Mouse (Mus musculus) stomach, embryonic 15.5 days (tissue): Measurements from ENCODE around the gene Ikzf4. TPM values are rescaled to one million over a fixed set of nuclear protein-coding genes. Genes with fewer than 3 reads are reported as not detected.
A peak's percentile ranks its signal among the peaks of the same experiment; 100 is the strongest.

Experiments used
- ATAC-seq: fragments of 200-750 bp; cut with Nextera tagmentation; 2 replicates; pipeline ENCODE4 v1.8.0; 2017; ENCODE audit warnings: low read depth, moderate number of reproducible peaks, moderate TSS enrichment; ENCODE audit not compliant: insufficient read depth, low FRiP score
- H3K27ac ChIP-seq: fragments of 300-500 bp; sonication (generic); 2 replicates; pipeline ENCODE4 v1.5.1; 2015; ENCODE audit warnings: mild to moderate bottlenecking, inconsistent platforms
- H3K27me3 ChIP-seq: fragments of 300-500 bp; sonication (generic); replicated peaks from 2 replicates; pipeline ENCODE4 v1.6.1; 2015; ENCODE audit warnings: inconsistent platforms
- H3K36me3 ChIP-seq: fragments of 300-500 bp; sonication (generic); 2 replicates; pipeline ENCODE4 v1.6.1; 2015; ENCODE audit warnings: inconsistent platforms
- H3K4me1 ChIP-seq: fragments of 300-500 bp; sonication (generic); 2 replicates; pipeline ENCODE4 v1.6.1; 2015; ENCODE audit warnings: inconsistent platforms
- H3K4me2 ChIP-seq: fragments of 300-500 bp; sonication (generic); 2 replicates; pipeline ENCODE4 v1.6.1; 2015; ENCODE audit warnings: mild to moderate bottlenecking, inconsistent platforms
- H3K4me3 ChIP-seq: fragments of 300-500 bp; sonication (generic); replicated peaks from 2 replicates; pipeline ENCODE4 v1.5.1; 2015; ENCODE audit warnings: inconsistent platforms
- H3K9ac ChIP-seq: fragments of 300-500 bp; sonication (generic); 2 replicates; pipeline ENCODE4 v1.6.1; 2015; ENCODE audit warnings: inconsistent platforms
- H3K9me3 ChIP-seq: fragments of 300-500 bp; sonication (generic); 2 replicates; pipeline ENCODE4 v1.6.1; 2016; ENCODE audit warnings: inconsistent platforms
- WGBS: fragments of 180-500 bp; shearing (Covaris S2); methylation state at CpG from one replicate; pipeline ENCODE4 v1.1.7; 2015; 5-methylcytosine and 5-hydroxymethylcytosine counted together
- polyA plus RNA-seq: library from polyadenylated mRNA; unstranded; fragments of >200 nt; fragmentation: Nextera tagmentation; extraction: Ambion mirVana; gene quantifications from 2 replicates; pipeline ENCODE4 v1.2.1, GENCODE M21; 2015

Gene Ikzf4
- polyA plus RNA-seq, 1 experiment from 2014 or later, result 2.2 TPM

DNA sequence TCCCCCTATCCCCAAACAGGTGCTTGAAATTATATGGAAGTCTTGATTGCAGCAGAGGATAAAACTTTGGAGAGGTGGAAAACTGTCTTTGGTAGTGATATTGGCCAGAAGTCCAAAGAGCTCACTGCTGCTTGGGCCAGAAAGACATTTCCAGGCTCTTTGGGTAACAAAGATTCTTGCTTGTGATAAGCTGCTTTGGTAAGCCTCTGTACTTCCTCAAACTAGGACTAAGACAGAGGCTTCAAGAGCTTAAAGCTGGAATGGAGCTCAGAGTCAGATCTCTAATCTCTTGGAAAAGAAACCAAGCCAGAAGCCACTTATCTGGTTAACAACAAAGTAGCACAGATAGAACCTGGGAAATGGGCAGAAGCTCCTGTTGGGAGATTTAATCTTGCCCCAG lies 16.7 kb upstream of the Ikzf4 start:
- no peak for ATAC-seq
- H3K4me1 ChIP-seq, result no peaks in the 10 kb centered on the region
- no peak overlapping the region for H3K9ac ChIP-seq
- H3K27me3 ChIP-seq, result no peaks in the 10 kb centered on the region
- H3K4me3 ChIP-seq, result no peak overlapping the region
- no peak overlapping the region for H3K4me2 ChIP-seq
- H3K27ac ChIP-seq, result no peak overlapping the region
- no peaks in the 10 kb centered on the region for H3K36me3 ChIP-seq
- no peaks in the 10 kb centered on the region for H3K9me3 ChIP-seq

GRCm38 (mm10) chr10:128659490-128659889 lies 13.7 kb upstream of the Ikzf4 start:
- H3K36me3 ChIP-seq, result no peaks in the 10 kb centered on the region
- 38% methylated on average over 9 of the region's 9 CpGs for WGBS
- H3K4me3 ChIP-seq, result no peak overlapping the region
- no peaks in the 10 kb centered on the region for H3K4me1 ChIP-seq
- ATAC-seq, result no peak
- H3K27me3 ChIP-seq, result no peaks in the 10 kb centered on the region
- H3K27ac ChIP-seq, result no peak overlapping the region
- no peaks in the 10 kb centered on the region for H3K9me3 ChIP-seq
- no peak overlapping the region for H3K4me2 ChIP-seq
- H3K9ac ChIP-seq, result no peak overlapping the region

DNA sequence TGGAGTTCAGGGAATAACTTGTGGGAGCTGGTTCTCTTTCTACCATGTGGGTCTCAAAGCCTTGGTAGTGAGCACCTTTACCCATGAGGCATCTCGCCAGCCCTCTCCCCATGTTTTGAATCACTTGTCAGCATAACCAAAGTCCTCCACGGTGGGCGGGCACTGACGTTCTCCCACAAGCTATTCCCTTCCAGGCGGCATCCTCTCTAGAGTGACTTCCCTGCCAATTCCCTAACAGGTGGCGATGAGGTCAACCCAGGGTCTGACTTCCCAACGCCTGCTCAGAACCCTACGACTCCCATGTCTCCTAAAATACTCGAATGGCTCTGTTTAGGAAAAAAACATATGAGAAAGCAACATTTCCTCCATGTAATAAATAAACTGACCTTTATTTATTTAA lies 12.1 kb upstream of the Ikzf4 start:
- no peak overlapping the region for H3K9ac ChIP-seq
- WGBS, result 49% methylated on average over 9 of the region's 9 CpGs

DNA sequence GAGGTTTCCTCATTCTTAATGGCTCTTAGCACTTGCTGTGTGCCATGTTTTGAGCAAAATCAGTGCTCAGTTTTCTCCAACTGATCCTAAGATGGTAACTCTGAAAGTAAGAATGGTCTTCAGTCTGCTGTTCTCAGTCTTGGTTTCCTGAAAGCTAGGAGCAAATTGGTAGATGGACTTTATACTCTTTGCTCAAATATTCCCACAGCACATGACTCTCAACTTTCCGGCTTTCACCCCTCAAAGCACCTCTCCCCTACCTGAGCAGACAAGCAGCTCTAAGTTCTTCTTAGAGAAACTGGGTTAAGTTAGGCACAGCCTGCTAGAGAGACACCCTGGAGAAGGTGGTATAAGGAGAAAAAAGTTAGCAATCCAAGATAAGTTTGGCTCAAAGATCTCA lies 10.9 kb upstream of the Ikzf4 start:
- H3K27me3 ChIP-seq, result no peaks in the 10 kb centered on the region
- H3K9me3 ChIP-seq, result no peaks in the 10 kb centered on the region
- H3K4me3 ChIP-seq, result no peak overlapping the region
- WGBS, result 77% methylated on average over 1 of the region's 1 CpGs
- no peak overlapping the region for H3K4me2 ChIP-seq
- no peak overlapping the region for H3K9ac ChIP-seq
- no peak for ATAC-seq
- H3K27ac ChIP-seq, result no peak overlapping the region
- H3K4me1 ChIP-seq, result no peaks in the 10 kb centered on the region
- no peaks in the 10 kb centered on the region for H3K36me3 ChIP-seq

More for the DNA sequence above, 12.1 kb upstream of the Ikzf4 start:
- H3K27me3 ChIP-seq, result no peaks in the 10 kb centered on the region
- H3K36me3 ChIP-seq, result no peaks in the 10 kb centered on the region
- no peak overlapping the region for H3K27ac ChIP-seq
- no peak overlapping the region for H3K4me3 ChIP-seq
- ATAC-seq, result no peak
- H3K4me2 ChIP-seq, result no peak overlapping the region
- no peaks in the 10 kb centered on the region for H3K9me3 ChIP-seq
- no peaks in the 10 kb centered on the region for H3K4me1 ChIP-seq

DNA sequence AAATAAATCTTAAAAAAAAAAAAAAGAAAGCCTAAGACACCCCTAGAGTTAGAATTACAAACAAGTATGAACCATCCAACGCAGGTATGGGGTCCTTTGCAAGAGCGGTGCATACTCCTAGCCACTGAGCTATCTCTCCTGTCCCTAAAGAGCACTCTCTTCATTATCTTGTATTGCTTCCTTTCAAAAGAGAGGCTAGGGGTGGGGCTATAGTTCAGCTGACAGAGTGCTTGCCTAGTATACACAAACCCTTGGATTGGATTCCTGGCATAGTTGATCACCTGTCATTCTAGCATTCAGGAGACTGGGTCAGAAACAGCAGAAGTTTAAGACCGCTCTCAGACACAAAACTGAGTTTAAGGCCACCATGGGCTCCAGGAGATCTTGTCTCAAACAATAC lies 9.5 kb upstream of the Ikzf4 start:
- Histone ChIP-seq H3K27ac (no peak overlapping the region), H3K27me3 (no peaks in the 10 kb centered on the region), H3K4me2 (no peak overlapping the region), H3K4me3 (no peak overlapping the region), H3K4me1 (no peaks in the 10 kb centered on the region), H3K9me3 (no peaks in the 10 kb centered on the region), H3K9ac (no peak overlapping the region), H3K36me3 (no peaks in the 10 kb centered on the region)
- 40% methylated on average over 3 of the region's 3 CpGs for WGBS
- ATAC-seq, result no peak

- Histone ChIP-seq H3K36me3 (no peaks in the 10 kb centered on the region), H3K4me1 (no peaks in the 10 kb centered on the region), H3K27me3 (no peaks in the 10 kb centered on the region), H3K9me3 (no peaks in the 10 kb centered on the region), H3K4me2 (no peak overlapping the region), H3K27ac (no peak overlapping the region), H3K9ac (no peak overlapping the region), H3K4me3 (no peak overlapping the region)
- WGBS, result 72% methylated on average over 4 of the region's 4 CpGs
- ATAC-seq, result no peak
Measured at GRCm38 (mm10) chr10:128653866-128654265, 8.1 kb upstream of the Ikzf4 start.

GRCm38 (mm10) chr10:128646139-128647089 lies 623 bp upstream of the Ikzf4 start:
- H3K4me2 ChIP-seq, result peak overlapping the region; percentile 83
- H3K36me3 ChIP-seq, result no peaks in the 10 kb centered on the region
- H3K9me3 ChIP-seq, result no peaks in the 10 kb centered on the region
- H3K27ac ChIP-seq, result peak overlapping the region; percentile 23; the same call in 1 of the 2 replicates
- H3K27me3 ChIP-seq, result no peaks in the 10 kb centered on the region
- peaks cover 11% of the 10 kb centered on the region; the same call in 1 of the 2 replicates for H3K4me1 ChIP-seq
- H3K4me3 ChIP-seq, result peak overlapping the region; percentile 52
- no peak overlapping the region for H3K9ac ChIP-seq
- WGBS, result 8% methylated on average over 12 of the region's 13 CpGs
- ATAC-seq, result peak; percentile 60; the same call in 1 of the 2 replicates

GRCm38 (mm10) chr10:128642749-128643148 lies 3.0 kb downstream of the Ikzf4 start:
- ATAC-seq, result no peak
- 86% methylated on average over 6 of the region's 6 CpGs for WGBS
- H3K27me3 ChIP-seq, result no peaks in the 10 kb centered on the region
- no peaks in the 10 kb centered on the region for H3K9me3 ChIP-seq
- H3K4me2 ChIP-seq, result no peak overlapping the region
- H3K36me3 ChIP-seq, result no peaks in the 10 kb centered on the region
- H3K4me3 ChIP-seq, result no peak overlapping the region
- no peak overlapping the region for H3K9ac ChIP-seq
- H3K27ac ChIP-seq, result no peak overlapping the region
- peaks cover 11% of the 10 kb centered on the region; the same call in 1 of the 2 replicates for H3K4me1 ChIP-seq

DNA sequence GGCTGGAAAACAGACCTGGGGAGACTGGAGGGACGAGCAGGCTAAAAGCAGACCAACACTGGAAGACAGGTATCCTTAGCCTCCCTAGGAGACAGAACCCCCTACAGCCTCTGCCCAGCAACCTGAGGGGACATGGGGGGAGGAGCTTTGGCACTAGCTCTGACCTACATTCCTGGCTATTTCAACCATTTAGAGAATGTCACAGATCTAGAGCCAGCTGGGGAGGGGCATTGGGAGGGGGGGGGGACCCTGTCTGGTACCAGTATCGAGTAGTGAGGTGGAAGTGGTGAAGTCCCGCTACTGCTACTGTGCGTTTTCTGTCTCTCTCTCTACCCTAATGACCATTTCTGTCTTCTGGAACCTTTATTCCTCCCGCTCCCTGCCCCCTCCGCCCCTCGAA lies 3.9 kb downstream of the Ikzf4 start:
- H3K27me3 ChIP-seq, result no peaks in the 10 kb centered on the region
- no peaks in the 10 kb centered on the region for H3K9me3 ChIP-seq
- no peak for ATAC-seq
- peaks cover 10% of the 10 kb centered on the region; the same call in 1 of the 2 replicates for H3K4me1 ChIP-seq
- no peaks in the 10 kb centered on the region for H3K36me3 ChIP-seq
- H3K4me3 ChIP-seq, result no peak overlapping the region
- WGBS, result 64% methylated on average over 7 of the region's 7 CpGs
- H3K4me2 ChIP-seq, result no peak overlapping the region
- H3K27ac ChIP-seq, result no peak overlapping the region
- no peak overlapping the region for H3K9ac ChIP-seq

GRCm38 (mm10) chr10:128640891-128641290 lies 4.9 kb downstream of the Ikzf4 start:
- Histone ChIP-seq H3K4me2 (no peak overlapping the region), H3K27me3 (no peaks in the 10 kb centered on the region), H3K4me3 (no peak overlapping the region), H3K9ac (no peak overlapping the region), H3K27ac (no peak overlapping the region), H3K36me3 (0 out of 2 replicates have a peak, but pooled peaks cover 2% of the 10 kb centered on the region), H3K9me3 (no peaks in the 10 kb centered on the region), H3K4me1 (peaks cover 5% of the 10 kb centered on the region; the same call in 1 of the 2 replicates)
- WGBS, result 92% methylated on average over 15 of the region's 15 CpGs
- ATAC-seq, result no peak

DNA sequence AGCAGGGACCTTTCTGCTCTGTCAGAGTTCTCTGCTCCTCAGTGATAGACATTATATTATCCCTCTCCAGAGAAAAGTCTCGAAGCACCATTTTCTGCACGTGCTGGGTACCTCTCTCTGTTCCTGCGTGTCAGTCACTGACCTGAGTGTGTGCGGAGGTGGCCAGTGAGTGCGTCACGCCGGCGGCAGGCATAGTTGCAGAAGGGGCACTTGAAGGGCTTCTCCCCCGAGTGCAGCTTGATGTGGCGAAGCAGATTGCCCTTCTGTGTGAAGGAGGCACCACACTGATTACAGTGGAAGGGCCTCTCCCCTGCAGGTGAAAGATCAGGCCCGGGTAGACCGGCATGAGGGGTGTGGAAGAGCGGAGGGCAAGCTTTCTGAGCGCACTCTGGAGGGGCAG lies 5.8 kb downstream of the Ikzf4 start:
- 86% methylated on average over 14 of the region's 14 CpGs for WGBS
- Histone ChIP-seq H3K4me2 (no peak overlapping the region), H3K4me3 (no peak overlapping the region), H3K27me3 (no peaks in the 10 kb centered on the region), H3K9ac (no peak overlapping the region), H3K4me1 (peaks cover 3% of the 10 kb centered on the region; the same call in 1 of the 2 replicates), H3K36me3 (0 out of 2 replicates have a peak, but pooled peaks cover 2% of the 10 kb centered on the region), H3K27ac (no peak overlapping the region), H3K9me3 (no peaks in the 10 kb centered on the region)
- ATAC-seq, result no peak

DNA sequence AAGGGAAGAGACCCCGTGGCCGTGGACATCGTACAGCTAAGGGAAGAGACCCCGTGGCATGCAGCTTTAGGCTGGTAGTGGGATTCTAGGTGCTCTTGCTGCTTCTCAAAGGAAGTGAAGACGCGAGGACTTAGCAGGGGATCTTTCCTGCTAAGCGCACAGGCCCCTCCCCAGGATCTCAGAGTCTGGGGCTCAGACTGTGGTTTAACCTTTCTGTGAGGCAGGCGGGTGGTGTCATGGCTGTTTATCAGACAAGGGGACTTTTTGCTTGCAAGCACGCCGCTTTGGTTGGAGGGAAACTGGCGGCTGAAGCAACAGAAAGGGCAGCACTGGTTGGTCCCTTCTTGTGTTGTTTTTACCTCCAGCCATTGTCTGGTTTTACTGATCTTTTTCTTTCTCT lies 8.8 kb downstream of the Ikzf4 start:
- 27% methylated on average over 11 of the region's 11 CpGs for WGBS
- no peak overlapping the region for H3K4me2 ChIP-seq
- no peak for ATAC-seq
- no peak overlapping the region for H3K9ac ChIP-seq
- no peak overlapping the region for H3K4me3 ChIP-seq
- H3K36me3 ChIP-seq, result 0 out of 2 replicates have a peak, but pooled peaks cover 2% of the 10 kb centered on the region
- H3K27me3 ChIP-seq, result no peaks in the 10 kb centered on the region
- no peaks in the 10 kb centered on the region; the same call in 1 of the 2 replicates for H3K4me1 ChIP-seq
- no peak overlapping the region for H3K27ac ChIP-seq
- H3K9me3 ChIP-seq, result no peaks in the 10 kb centered on the region
